15 mouse cellular contexts compared by ENCODE assay signal in genomic region chr13:13965388-13965964, GRCm38 (mm10). TPM values are rescaled to one million over a fixed set of nuclear protein-coding genes. Genes with fewer than 3 reads are reported as not detected.
DNase-seq lines count a peak whose midpoint lies in the region; ATAC-seq lines count a peak whose summit lies in the region.
"Had no signal": no experiment of that assay in that cellular context is flagged by ENCODE, and none has a peak within 500 bp of the region (broad histone marks: within the 10 kb centered on the region; RNA-seq: fewer than 3 reads in every experiment).

No protein-coding gene starts in this region.

- 0 out of 2 replicates have a peak, but pooled peaks cover 12% of the 10 kb centered on the region for H3K36me3 ChIP-seq in hindbrain, embryonic 12.5 days
- 0 out of 2 replicates have a peak, but pooled peaks cover 3% of the 10 kb centered on the region for H3K36me3 ChIP-seq in hindbrain, embryonic 16.5 days (ENCODE audit: control insufficient read depth, insufficient read depth, low read length)
- H3K36me3 ChIP-seq in neural tube, embryonic 14.5 days (ENCODE audit: control insufficient read depth, insufficient read depth, low read length) = no peaks in the 10 kb centered on the region; the same call in 1 of the 2 replicates
- H3K36me3 ChIP-seq in liver, embryonic 16.5 days (ENCODE audit: control insufficient read depth, insufficient read depth) = peaks cover 9% of the 10 kb centered on the region

- no peaks in the 10 kb centered on the region for H3K4me1 ChIP-seq in hindbrain, embryonic 12.5 days
- no peaks in the 10 kb centered on the region for H3K4me1 ChIP-seq in hindbrain, embryonic 16.5 days (ENCODE audit: control insufficient read depth, insufficient read depth, low read depth, low read length)
- H3K4me1 ChIP-seq in neural tube, embryonic 14.5 days (ENCODE audit: control insufficient read depth, insufficient read depth, low read length) = no peaks in the 10 kb centered on the region
- peaks cover 27% of the 10 kb centered on the region for H3K4me1 ChIP-seq in liver, embryonic 16.5 days (ENCODE audit: control insufficient read depth, low read depth, low read length)
- H3K4me1 ChIP-seq: hindbrain, embryonic 13.5 days had no signal

- no peak overlapping the region for H3K27ac ChIP-seq in hindbrain, embryonic 12.5 days
- H3K27ac ChIP-seq in hindbrain, embryonic 16.5 days (ENCODE audit: low read depth, low read length) = no peak overlapping the region
- H3K27ac ChIP-seq in neural tube, embryonic 14.5 days (ENCODE audit: low read depth, low read length) = no peak overlapping the region
- peak overlapping the region; percentile 37 for H3K27ac ChIP-seq in liver, embryonic 16.5 days (ENCODE audit: low read length)
- H3K27ac ChIP-seq: hindbrain, embryonic 13.5 days had no signal

- no peak overlapping the region for H3K9ac ChIP-seq in hindbrain, embryonic 12.5 days
- no peak overlapping the region for H3K9ac ChIP-seq in hindbrain, embryonic 16.5 days (ENCODE audit: low read depth, low read length)
- no peak overlapping the region for H3K9ac ChIP-seq in neural tube, embryonic 14.5 days (replicated peaks; ENCODE audit: low read depth, low read length)
- no peak overlapping the region; the same call in 1 of the 2 replicates for H3K9ac ChIP-seq in liver, embryonic 16.5 days (ENCODE audit: low read depth, low read length)
- H3K9ac ChIP-seq: hindbrain, embryonic 13.5 days had no signal

- ATAC-seq in hindbrain, embryonic 12.5 days (ENCODE audit: low FRiP score) = 0 out of 2 replicates have a peak, but pooled peaks have one; percentile 16
- no peak; the same call in 1 of the 2 replicates for ATAC-seq in hindbrain, embryonic 16.5 days
- ATAC-seq in neural tube, embryonic 14.5 days (ENCODE audit: low read depth) = peak; percentile 45
- no peak for ATAC-seq in liver, embryonic 16.5 days (ENCODE audit: low read depth)
- ATAC-seq: intestine, postnatal 0 days had no signal

- DNase-seq in embryo, embryonic 10 days (ENCODE audit: low spot score) = peak; percentile 18
- DNase-seq in embryo, embryonic 10.5 days (ENCODE audit: low spot score) = no peak
- DNase-seq in neural tube, embryonic 10.5 days (ENCODE audit: extremely low spot score, low spot score) = no peak
- no peak for DNase-seq in c-Kit-positive CD71-positive TER-119-positive erythroid progenitor cells, embryonic 14.5 days (ENCODE audit: low spot score)
- DNase-seq: adrenal gland, adult 2 months; cerebellum, adult 18-20 months; left cerebral cortex, postnatal 4 days; thymus, postnatal 14 days had no signal

- WGBS in hindbrain, embryonic 12.5 days = 69% methylated on average over 19 of the region's 19 CpGs
- WGBS in hindbrain, embryonic 16.5 days = 68% methylated on average over 19 of the region's 19 CpGs
- 79% methylated on average over 19 of the region's 19 CpGs for WGBS in neural tube, embryonic 14.5 days
- 72% methylated on average over 19 of the region's 19 CpGs for WGBS in liver, embryonic 16.5 days (ENCODE audit: insufficient replicate concordance)

- no peaks in the 10 kb centered on the region for H3K9me3 ChIP-seq in hindbrain, embryonic 12.5 days (replicated peaks)
- no peaks in the 10 kb centered on the region for H3K9me3 ChIP-seq in hindbrain, embryonic 16.5 days (ENCODE audit: control insufficient read depth, low read length)
- H3K9me3 ChIP-seq in neural tube, embryonic 14.5 days (ENCODE audit: control insufficient read depth, low read length) = no peaks in the 10 kb centered on the region
- no peaks in the 10 kb centered on the region for H3K9me3 ChIP-seq in liver, embryonic 16.5 days (replicated peaks; ENCODE audit: control insufficient read depth, low read length)
- H3K9me3 ChIP-seq: hindbrain, embryonic 13.5 days; megakaryocyte, embryonic 14.5 days had no signal

- no peak overlapping the region for H3K4me2 ChIP-seq in hindbrain, embryonic 12.5 days (replicated peaks)
- H3K4me2 ChIP-seq in hindbrain, embryonic 16.5 days (ENCODE audit: low read length) = no peak overlapping the region
- no peak overlapping the region for H3K4me2 ChIP-seq in neural tube, embryonic 14.5 days (ENCODE audit: low read depth, low read length)
- no peak overlapping the region for H3K4me2 ChIP-seq in liver, embryonic 16.5 days (ENCODE audit: low read depth, low read length)
- H3K4me2 ChIP-seq: hindbrain, embryonic 13.5 days had no signal

- no peaks in the 10 kb centered on the region for H3K27me3 ChIP-seq in hindbrain, embryonic 12.5 days
- no peaks in the 10 kb centered on the region for H3K27me3 ChIP-seq in hindbrain, embryonic 16.5 days (replicated peaks; ENCODE audit: control insufficient read depth, insufficient read depth, low read length)
- H3K27me3 ChIP-seq in neural tube, embryonic 14.5 days (ENCODE audit: control insufficient read depth, insufficient read depth, low read length) = no peaks in the 10 kb centered on the region
- H3K27me3 ChIP-seq in liver, embryonic 16.5 days (ENCODE audit: control insufficient read depth, insufficient read depth, low read depth, low read length) = no peaks in the 10 kb centered on the region
- H3K27me3 ChIP-seq: hindbrain, embryonic 13.5 days; megakaryocyte, embryonic 14.5 days had no signal

- no peak overlapping the region for H3K4me3 ChIP-seq in hindbrain, embryonic 12.5 days
- no peak overlapping the region for H3K4me3 ChIP-seq in hindbrain, embryonic 16.5 days (ENCODE audit: low read length)
- no peak overlapping the region for H3K4me3 ChIP-seq in neural tube, embryonic 14.5 days (ENCODE audit: low read depth, low read length)
- no peak overlapping the region for H3K4me3 ChIP-seq in liver, embryonic 16.5 days (ENCODE audit: low read depth, low read length)
- H3K4me3 ChIP-seq: hindbrain, embryonic 13.5 days; megakaryocyte, embryonic 14.5 days had no signal

RNA-seq across cellular contexts. Expression of gene B3galnt2, which starts 11.2 kb away (rescaled TPM):
- polyA plus RNA-seq in hindbrain, embryonic 12.5 days (2016; fragmentation: Nextera tagmentation; extraction: Ambion mirVana) = 32.4 and 33.3 TPM in 2 replicates
- 13.3 and 15.7 TPM in 2 replicates for polyA plus RNA-seq in hindbrain, embryonic 16.5 days (2015; fragmentation: Nextera tagmentation; extraction: Ambion mirVana)
- polyA plus RNA-seq in neural tube, embryonic 14.5 days (2014; fragmentation: Nextera tagmentation; extraction: Ambion mirVana) = 16.5 and 24.1 TPM in 2 replicates
- 23.2 and 25.7 TPM in 2 replicates for polyA plus RNA-seq in liver, embryonic 16.5 days (2015; fragmentation: Nextera tagmentation; extraction: Ambion mirVana)

Comparison
In these comparisons a context has a peak if more than half of its experiments do, and no peak if none do; other contexts are left out.
1. ATAC-seq: peak in hindbrain, embryonic 12.5 days (single experiment) and neural tube, embryonic 14.5 days (single experiment); none in hindbrain, embryonic 16.5 days (single experiment) and liver, embryonic 16.5 days (single experiment).